Mouse (Mus musculus) brown adipose tissue, adult 24 weeks (tissue): ENCODE results near the gene Wiz. TPM values are rescaled to one million over a fixed set of nuclear protein-coding genes. Genes with fewer than 3 reads are reported as not detected.
A peak's percentile ranks its signal among the peaks of the same experiment; 100 is the strongest.

ENCODE experiments used
- H3K27ac ChIP-seq: fragments of 200-500 bp; replicated peaks from 2 replicates; pipeline ENCODE4 v1.5.1; 2012; ENCODE audit warnings: low read depth, mild to moderate bottlenecking, low read length
- H3K4me1 ChIP-seq: fragments of 200-500 bp; 2 replicates; pipeline ENCODE4 v1.6.1; 2012; ENCODE audit warnings: low read length, mixed read lengths; ENCODE audit not compliant: control insufficient read depth, insufficient read depth, insufficient read length
- H3K4me3 ChIP-seq: fragments of 200-500 bp; 2 replicates; pipeline ENCODE4 v1.5.1; 2012; ENCODE audit warnings: low read depth, mild to moderate bottlenecking, low read length, moderate library complexity; ENCODE audit not compliant: insufficient read depth
- polyA plus RNA-seq: library from polyadenylated mRNA; stranded (reverse); fragments of >200 nt; gene quantifications from 2 replicates; pipeline ENCODE4 v1.2.4, GENCODE M21; 2012; ENCODE audit not compliant: missing spikeins, insufficient read depth, insufficient read length

Gene Wiz
- polyA plus RNA-seq, 1 experiment: 14.1 TPM

GRCm38 (mm10) chr17:32349037-32349732 is 40.1 kb downstream of the Wiz start:
- H3K4me3 ChIP-seq: peak overlapping the region; percentile 83
- no peak overlapping the region for H3K27ac ChIP-seq
- H3K4me1 ChIP-seq: 0 out of 2 replicates have a peak, but pooled peaks cover 2% of the 10 kb centered on the region

DNA sequence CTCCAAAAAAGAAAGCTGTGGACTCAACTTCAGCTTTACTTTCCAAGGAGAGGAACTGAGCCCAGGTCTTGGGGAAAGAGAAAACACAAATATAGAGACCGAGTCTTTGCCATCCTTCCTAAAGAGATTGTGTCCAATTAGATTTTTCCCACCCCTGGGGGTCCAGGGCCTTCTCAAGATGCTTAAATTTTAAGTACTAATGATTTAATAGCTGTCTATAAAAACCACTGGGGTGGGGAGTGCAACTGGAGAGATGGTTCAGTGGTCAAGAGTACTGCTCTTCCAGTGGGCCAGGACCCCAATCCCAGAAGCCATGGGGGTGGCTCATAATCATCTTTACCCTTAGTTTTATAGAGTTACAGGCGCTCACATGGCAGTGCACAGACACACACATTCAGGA is 40.8 kb downstream of the Wiz start:
- no peak overlapping the region for H3K27ac ChIP-seq
- H3K4me1 ChIP-seq: 0 out of 2 replicates have a peak, but pooled peaks cover 2% of the 10 kb centered on the region
- H3K4me3 ChIP-seq: no peak overlapping the region

- H3K4me3 ChIP-seq: no peak overlapping the region
- no peaks in the 10 kb centered on the region for H3K4me1 ChIP-seq
- H3K27ac ChIP-seq: no peak overlapping the region
Observed at GRCm38 (mm10) chr17:32341102-32341501, 48.1 kb downstream of the Wiz start.

- no peak overlapping the region for H3K27ac ChIP-seq
- no peaks in the 10 kb centered on the region for H3K4me1 ChIP-seq
- H3K4me3 ChIP-seq: no peak overlapping the region
Observed at GRCm38 (mm10) chr17:32340110-32340509, 49.1 kb downstream of the Wiz start.

GRCm38 (mm10) chr17:32335869-32336268 is 53.4 kb downstream of the Wiz start:
- Histone ChIP-seq H3K4me1 (no peaks in the 10 kb centered on the region), H3K27ac (no peak overlapping the region), H3K4me3 (no peak overlapping the region)

GRCm38 (mm10) chr17:32334921-32335320 is 54.3 kb downstream of the Wiz start:
- H3K27ac ChIP-seq: no peak overlapping the region
- H3K4me1 ChIP-seq: no peaks in the 10 kb centered on the region
- no peak overlapping the region for H3K4me3 ChIP-seq

DNA sequence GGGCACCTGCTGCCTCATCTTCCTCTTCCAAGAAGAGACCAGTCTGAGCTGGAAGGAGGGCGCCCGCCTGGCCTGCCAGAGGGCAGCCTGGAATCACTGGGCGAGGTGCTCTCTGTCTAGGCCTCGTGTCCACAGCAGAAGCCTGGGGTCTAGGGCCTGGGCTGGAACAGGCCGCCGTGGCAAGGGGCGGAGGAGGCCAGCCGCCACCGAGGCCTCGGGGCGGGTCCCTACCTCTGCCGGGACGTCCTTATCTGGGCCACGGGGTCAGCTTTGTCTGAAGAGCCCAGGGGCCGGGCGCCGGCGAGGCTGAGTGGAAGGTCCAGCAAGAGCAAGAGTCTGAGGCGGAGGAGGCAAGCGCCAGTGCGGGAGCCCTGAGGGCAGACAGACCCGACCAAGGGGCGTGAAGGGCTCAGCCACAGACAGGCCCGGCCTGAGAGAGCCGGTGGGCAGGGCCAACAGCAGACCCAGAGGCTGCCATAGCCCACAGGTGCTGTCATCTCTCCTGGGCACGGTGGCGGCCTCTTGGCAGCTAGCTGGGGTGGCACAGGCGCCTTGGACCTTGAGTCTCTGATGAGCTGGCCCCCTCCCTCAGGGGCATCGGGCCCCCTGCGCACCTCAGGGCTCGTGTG is 55.5 kb downstream of the Wiz start:
- H3K4me3 ChIP-seq: no peak overlapping the region
- no peaks in the 10 kb centered on the region for H3K4me1 ChIP-seq
- H3K27ac ChIP-seq: no peak overlapping the region

- Histone ChIP-seq H3K4me3 (no peak overlapping the region), H3K27ac (no peak overlapping the region)
Observed at GRCm38 (mm10) chr17:32327501-32327900, 61.7 kb downstream of the Wiz start.

DNA sequence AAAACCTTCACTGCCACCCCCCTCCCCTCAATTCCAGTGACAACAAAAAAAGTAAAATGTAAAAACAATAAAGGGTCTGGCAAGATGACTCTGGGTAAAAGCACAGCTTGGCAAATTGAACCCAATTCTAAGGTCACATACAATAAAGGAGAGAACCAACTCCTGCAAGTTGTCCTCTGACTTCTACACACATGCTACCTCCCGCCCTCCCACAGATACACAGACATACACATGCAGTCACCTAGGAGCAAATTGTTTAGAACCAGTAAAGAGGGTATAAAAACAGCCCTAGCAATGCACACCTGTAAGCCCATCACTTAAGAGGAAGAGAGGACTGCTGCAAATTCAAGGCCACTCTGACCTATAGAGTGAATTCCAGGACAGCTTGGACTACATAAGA is 66.4 kb downstream of the Wiz start:
- 0 out of 2 replicates have a peak, but pooled peaks cover 3% of the 10 kb centered on the region for H3K4me1 ChIP-seq
- no peak overlapping the region for H3K27ac ChIP-seq
- no peak overlapping the region for H3K4me3 ChIP-seq

More at GRCm38 (mm10) chr17:32327501-32327900, 61.7 kb downstream of the Wiz start:
- no peaks in the 10 kb centered on the region for H3K4me1 ChIP-seq

DNA sequence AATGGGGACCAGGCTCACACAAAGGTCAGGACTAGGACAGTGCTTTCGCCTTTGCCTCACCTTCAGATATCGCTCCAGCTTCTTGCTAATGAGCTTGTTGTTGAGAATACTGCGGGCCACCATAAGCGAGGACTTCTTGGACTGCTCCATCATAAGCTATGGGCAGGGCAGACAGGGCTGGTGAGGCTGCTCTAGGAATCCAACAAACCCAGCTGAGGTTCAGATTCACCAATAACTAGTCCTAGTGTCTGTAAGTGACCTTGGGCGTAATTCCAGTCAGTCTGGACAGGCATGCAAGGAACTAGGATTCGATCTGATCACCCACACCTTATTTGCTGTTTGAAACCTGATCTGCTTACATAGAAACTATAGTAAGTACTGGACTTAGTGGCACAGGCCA is 67.4 kb downstream of the Wiz start:
- 0 out of 2 replicates have a peak, but pooled peaks cover 3% of the 10 kb centered on the region for H3K4me1 ChIP-seq
- peak overlapping the region; percentile 74 for H3K27ac ChIP-seq
- H3K4me3 ChIP-seq: peak overlapping the region; percentile 79

GRCm38 (mm10) chr17:32321390-32321734 is 67.9 kb downstream of the Wiz start:
- H3K4me3 ChIP-seq: peak overlapping the region; percentile 79
- peak overlapping the region; percentile 74 for H3K27ac ChIP-seq
- 0 out of 2 replicates have a peak, but pooled peaks cover 3% of the 10 kb centered on the region for H3K4me1 ChIP-seq

DNA sequence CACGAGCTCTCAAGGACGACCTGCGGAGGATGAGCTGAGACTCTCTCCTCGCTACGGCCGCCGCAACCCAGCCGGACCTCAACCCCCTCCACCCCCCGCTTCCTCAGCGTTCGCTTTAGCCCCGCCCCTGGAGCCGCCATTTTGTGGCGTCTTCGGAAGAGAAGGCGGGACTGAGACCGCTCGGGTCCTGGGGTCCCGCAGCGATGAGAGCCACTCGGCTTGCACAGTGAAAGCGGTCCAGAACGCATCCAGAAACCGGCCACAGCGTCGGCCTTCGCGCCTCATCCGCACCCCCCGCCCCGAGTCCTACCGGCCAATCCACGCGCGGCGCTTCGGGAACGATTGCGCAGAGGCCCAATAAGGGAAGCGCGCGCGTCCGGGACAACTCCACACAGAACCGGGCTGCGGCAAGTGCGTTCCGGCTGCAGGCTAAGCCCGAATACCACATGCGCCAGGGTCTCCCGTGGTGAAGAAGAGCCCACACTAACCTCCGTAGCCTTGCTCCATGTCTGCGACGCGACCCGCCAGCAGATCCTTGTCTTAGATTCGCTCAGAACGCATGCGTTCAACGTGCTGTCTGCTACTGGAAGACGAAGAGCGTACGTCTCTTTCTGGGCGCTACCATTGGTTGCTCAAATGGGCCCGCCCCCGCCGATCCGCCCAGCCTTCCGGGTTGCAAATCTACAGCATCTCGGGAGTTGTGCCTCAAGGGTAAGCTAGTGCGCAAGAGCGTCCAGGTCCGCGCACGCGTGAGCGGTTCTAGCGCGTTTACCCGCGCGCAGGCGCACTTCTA is 68.4 kb downstream of the Wiz start, which contains the start of gene Akap8:
Gene Akap8 (minus strand): TSS at position 642 of the 793 bp plus-strand sequence.
- 0 out of 2 replicates have a peak, but pooled peaks cover 3% of the 10 kb centered on the region for H3K4me1 ChIP-seq
- H3K4me3 ChIP-seq: peak within 1 kb of the TSS; percentile 79
- peak within 1 kb of the TSS; percentile 84 for H3K27ac ChIP-seq

DNA sequence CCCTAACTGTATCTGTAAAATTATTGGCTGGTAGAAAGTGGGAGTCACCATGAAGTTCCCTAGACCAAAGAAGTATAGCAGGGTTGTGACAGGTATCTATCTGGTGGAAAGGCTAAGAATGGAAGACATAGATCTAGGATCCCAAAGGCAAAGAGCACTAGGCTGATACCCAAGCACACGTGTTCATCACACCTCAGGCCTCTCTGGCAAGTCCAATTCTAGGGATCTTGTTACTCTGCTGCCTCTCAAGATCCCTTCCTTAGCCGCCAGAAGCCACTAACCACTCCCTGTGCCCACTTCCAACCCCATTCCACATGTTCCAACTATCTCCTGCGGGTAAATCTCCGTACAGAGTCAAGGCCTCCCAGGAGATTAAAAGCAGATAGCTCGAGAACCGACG is 69.3 kb downstream of the Wiz start:
- H3K4me1 ChIP-seq: 0 out of 2 replicates have a peak, but pooled peaks cover 3% of the 10 kb centered on the region
- H3K27ac ChIP-seq: peak overlapping the region; percentile 6; the same call in 1 of the 2 replicates
- H3K4me3 ChIP-seq: peak overlapping the region; percentile 74

DNA sequence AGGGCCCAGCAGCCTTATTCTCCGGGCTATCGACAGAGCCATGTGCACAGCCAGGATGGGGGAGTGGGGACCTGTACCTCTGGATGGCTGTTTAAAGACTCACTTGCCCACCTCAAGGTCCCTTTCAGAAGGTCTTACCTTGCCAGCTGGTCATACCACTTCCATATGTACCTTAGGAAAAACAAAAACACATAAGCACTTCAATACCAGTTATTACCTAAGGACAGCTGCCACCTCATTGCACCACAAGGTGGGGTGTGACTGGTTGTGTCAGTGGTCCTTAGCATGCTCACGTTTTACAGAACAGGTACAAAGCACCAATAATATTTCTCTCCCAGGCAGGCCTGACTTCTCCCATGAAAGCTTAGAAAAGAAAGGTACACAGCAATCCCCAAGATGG is 71.5 kb downstream of the Wiz start:
- 0 out of 2 replicates have a peak, but pooled peaks cover 3% of the 10 kb centered on the region for H3K4me1 ChIP-seq
- no peak overlapping the region for H3K27ac ChIP-seq
- H3K4me3 ChIP-seq: no peak overlapping the region

- Histone ChIP-seq H3K4me1 (0 out of 2 replicates have a peak, but pooled peaks cover 3% of the 10 kb centered on the region), H3K27ac (no peak overlapping the region), H3K4me3 (no peak overlapping the region)
Observed at GRCm38 (mm10) chr17:32317032-32317431, 72.2 kb downstream of the Wiz start.
